Mouse (Mus musculus) right cerebral cortex, postnatal 36 days (tissue): ENCODE measurements around the gene Hist1h3g.

Experiments used
- DNase-seq, 2 experiments: peaks; one replicate each; pipeline ENCODE4 v3.0.0; 2022; ENCODE audit warnings: low spot score in 2 of 2, mixed read lengths in 1 of 2

Gene Hist1h3g

DNA sequence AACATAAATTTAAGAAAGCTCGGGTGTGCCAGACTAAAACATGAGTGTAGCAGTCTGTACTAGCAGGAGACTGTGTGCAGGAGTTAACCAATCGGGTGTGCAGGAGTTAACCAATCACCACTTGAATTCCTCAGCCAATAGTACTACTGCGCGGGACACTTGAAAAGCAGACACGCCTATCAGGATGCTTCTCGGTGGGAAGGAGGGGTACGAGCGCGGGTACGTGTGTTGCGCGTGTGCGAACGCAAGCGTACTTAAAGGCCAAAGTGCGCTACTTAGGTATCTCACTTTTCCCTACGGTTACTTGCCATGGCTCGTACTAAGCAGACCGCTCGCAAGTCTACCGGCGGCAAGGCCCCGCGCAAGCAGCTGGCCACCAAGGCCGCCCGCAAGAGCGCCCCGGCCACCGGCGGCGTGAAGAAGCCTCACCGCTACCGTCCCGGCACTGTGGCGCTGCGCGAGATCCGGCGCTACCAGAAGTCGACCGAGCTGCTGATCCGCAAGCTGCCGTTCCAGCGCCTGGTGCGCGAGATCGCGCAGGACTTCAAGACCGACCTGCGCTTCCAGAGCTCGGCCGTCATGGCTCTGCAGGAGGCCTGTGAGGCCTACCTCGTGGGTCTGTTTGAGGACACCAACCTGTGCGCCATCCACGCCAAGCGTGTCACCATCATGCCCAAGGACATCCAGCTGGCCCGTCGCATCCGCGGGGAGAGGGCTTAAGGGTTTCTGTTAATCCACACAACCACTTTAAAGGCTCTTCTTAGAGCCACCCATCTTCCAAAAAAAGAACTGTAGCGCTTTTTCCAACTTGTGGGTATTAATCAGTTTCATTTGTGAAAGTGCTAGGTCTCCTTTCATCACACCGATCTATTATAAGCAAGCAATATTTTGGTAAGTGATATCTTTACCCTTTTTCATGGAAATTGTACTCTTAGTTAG lies at the start of gene Hist1h3g:
Gene Hist1h3g (plus strand): TSS at position 286 of the 939 bp plus-strand sequence.
- peak; percentile 86 to 94 for DNase-seq

DNA sequence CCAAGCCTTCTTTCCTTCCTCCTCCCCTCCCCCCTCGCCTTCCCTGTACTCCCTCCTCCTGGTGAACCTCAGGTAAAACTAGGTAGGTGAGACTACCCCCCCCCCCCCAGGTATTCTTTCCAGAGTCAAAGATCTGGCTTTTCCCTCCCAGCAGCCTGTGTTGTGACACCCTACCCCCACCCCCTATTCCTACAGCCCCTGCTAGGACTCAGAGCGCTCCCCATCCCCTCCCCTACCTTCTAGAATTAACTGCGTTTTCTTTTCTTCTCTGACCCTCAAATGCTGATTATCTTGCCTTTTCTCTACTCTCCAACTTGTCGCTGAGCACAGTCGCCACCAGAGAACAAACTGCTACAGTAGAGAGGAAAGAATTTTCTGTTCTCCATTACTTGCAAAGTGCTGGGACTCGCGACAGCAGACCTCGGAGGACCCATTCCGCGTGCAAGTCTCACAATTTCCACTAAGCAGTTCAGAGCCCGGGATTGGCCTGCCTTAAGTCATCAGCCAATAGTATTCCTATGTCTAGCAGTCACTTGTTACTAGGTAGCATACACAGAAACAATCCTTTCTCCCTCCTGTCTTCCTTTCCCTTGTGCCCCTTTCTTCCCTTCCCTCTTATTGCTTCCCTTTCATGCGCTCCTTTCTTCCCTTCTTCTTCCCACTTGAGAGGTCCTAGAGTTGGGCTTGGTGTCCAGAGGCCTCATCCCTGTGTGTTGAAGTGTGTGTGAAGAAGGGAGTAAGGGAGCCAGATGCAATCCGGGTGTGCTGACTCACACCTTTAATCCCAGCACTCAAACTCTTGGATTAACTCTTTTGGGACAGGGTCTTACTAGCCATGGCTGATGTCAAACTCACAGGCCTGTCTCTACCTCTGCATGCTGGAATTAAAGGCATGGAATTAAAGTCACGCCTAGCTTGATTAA lies 46.6 kb upstream of the Hist1h3g start, which contains the start of gene Btn2a2:
Gene Btn2a2 (minus strand): TSS at position 458 of the 923 bp plus-strand sequence.
- peak; percentile 59 to 81 for DNase-seq

DNA sequence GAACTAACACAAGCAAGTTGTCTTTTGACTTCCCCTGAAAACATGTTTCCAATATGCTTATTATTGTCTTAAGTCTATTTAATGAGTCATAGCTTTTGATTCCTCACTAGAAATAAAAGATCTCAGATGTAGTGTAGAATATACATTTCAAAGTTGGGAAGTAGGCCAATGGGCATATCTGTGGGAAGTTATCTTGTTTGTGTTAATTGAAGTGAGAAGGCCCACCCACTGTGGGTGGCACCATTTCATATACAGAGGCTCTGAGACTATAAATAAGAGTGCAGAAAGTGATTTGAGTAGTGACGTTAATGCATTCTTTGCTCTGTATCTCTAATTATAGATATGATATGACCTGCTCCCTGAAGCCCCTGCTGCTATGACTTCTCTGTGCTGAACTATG lies 44.4 kb upstream of the Hist1h3g start:
- DNase-seq: no peak

DNA sequence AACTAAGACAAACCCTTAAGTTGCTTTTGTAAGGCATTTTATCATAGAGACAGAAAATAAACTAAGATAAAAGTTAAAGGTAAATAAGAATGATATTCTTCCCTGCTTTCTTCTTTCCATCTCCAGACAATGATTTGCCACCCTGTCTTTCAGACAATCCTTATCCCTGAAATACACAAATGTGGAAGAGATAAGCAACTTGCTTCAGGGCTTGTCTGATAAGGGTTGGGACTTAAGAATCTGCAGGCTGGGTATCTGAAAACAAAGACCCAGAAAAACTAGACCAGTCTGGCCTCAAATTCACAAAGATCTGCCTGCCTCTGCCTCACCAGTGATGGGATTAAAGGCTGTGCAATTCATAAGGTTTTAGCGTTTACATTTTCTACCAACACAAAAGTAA lies 44.0 kb upstream of the Hist1h3g start:
- DNase-seq: no peak

DNA sequence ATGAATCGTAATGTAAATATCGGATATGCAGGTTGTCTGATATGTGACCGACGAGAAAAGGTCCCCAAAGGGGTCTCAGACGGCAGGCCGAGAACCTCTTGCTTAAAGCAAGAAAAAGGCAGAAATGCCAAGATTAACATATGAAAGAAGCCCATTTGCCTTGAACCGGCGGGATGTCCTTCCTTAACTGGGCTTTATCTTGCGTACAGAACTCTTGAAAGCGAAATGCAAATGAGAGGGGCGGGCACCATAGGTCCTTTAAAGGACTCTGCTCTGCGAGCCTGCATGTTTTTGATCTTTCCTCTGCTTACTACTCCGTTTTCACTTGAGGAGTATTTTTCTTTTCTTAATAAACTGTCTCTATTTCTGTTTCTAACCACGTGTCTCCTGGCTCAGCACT lies 43.2 kb upstream of the Hist1h3g start:
- DNase-seq: no peak

DNA sequence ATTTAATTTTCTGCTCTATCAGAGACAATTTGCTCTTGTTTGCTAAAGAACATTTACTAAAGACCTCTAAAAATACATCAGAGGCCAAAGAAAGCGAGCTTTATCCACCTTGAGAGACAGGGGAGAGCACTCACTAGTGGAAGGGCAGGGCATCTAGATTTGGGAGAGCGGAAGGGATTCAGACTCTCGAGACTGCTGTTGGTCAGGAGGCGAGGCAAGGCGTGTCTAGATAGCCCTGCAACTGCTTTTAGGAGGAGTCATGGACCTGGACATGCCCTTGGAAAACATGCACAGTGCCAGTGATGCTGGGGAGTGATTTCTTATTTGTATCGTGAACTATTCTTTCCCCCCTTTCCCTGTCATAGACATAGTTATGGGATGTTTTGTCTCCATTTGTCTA lies 39.7 kb upstream of the Hist1h3g start:
- DNase-seq: no peak

DNA sequence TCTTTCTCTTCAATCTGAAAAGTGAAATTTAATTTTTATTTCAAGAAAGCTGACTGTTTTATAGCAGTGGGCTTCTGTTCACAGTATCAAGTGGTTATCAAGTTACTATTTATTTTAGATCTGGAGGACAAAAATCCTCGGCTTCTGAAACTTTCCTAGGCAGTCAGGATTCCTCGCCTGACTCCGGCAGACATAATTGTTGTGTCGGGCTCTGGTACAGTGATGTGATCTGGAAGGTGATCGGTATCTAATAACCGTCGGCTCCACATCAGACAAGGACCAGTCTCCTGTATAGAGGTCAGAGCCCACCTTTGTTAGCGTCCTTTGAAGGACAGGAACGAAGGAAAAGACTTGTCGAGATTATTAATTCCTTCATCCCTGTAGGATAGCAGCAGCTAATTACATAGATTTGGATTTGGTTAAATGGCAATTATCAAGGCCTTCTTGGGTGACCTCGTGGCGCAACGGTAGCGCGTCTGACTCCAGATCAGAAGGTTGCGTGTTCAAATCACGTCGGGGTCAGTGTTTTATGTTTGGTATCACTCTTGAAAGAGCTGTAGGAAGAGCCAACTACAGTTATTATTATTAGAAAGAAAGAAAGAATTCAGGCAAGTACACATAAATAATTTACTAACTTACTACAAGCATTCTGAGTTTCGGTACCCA lies 37.4 kb upstream of the Hist1h3g start:
- DNase-seq: peak in 1 of 2 experiments; percentile 22

DNA sequence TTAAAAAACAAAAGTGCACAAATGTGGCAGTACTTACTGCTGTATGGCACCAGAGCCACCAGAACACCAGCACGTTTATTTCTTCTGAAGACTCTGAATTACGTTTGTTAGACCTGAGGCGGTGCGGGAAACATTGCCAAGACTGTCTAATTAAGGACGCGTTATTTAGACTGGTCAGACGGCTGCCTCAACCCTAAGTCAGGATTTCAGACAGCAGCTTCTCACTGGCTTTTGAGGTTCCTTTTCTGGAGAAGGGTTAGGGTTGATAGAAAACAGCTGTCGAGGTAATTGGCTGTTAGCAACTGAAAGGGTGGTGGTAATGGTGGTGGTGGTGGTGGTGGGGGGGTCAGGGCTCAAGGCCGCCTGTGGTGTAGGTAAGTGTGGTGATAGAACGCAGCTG lies 36.6 kb upstream of the Hist1h3g start:
- DNase-seq: no peak

DNA sequence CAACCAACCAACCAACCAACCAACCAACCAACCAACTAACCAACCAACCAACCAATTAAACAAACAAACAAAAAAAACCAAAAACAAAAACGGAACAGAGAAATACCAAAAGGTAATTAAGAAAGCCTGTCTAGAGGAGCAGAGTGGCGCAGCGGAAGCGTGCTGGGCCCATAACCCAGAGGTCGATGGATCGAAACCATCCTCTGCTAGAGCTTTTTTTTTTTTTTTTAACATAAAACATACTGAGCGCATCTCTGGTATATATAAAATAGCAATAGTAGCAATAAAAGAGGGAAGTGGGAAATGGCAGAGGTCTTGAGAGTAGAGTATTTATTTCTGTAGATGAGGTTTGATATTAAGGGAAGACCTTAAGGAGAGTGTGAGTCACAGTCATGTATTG lies 35.3 kb upstream of the Hist1h3g start:
- no peak for DNase-seq

DNA sequence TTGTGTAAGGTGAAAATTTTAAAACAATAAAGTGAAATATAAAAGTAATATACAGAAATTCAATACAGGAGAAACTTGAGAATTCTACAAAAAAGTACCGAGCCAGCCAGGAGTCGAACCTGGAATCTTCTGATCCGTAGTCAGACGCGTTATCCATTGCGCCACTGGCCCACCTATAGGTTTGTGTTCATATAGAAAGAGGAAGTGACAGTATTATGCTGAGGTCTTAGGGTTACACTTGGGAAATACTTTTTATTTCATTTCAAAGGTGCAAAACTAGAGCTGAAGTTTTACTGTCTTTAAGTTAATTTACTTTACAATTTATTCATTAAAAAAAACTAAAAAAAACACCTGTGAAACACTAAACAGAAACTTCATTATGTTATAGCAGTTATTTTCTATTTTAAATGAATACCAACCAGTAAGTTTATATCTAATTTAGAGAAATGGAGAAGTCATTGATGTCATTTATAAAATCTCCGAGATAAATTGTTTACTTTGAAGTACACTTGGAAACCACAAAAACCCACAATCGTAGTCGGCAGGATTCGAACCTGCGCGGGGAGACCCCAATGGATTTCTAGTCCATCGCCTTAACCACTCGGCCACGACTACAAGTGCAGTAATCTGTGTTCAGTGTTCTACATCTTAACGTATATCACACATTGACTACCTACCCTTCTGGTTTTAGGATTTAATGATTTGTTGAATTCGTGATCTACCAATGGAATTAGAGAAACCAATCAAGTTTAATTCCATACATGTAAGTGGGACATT lies 34.6 kb upstream of the Hist1h3g start:
- DNase-seq: peak; percentile 69 to 77

DNA sequence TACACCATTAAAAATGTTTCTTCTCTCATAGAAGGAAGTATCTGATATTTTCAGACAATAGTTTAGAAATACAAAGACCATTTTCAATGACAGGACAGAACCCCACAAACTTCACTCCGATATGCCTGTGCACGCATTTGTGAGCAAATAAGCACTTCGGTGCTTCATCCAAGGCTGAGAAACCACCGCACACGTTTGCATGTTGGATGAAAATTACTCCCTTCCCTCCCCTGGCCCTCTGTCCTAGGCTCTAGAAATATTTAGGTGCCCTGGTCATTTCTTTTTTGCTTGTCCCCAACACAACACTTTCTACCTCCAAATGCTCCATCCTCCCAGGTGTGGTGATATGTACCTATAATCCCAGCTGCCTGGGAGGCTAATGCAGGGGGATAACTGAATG lies 33.7 kb upstream of the Hist1h3g start:
- no peak for DNase-seq

DNA sequence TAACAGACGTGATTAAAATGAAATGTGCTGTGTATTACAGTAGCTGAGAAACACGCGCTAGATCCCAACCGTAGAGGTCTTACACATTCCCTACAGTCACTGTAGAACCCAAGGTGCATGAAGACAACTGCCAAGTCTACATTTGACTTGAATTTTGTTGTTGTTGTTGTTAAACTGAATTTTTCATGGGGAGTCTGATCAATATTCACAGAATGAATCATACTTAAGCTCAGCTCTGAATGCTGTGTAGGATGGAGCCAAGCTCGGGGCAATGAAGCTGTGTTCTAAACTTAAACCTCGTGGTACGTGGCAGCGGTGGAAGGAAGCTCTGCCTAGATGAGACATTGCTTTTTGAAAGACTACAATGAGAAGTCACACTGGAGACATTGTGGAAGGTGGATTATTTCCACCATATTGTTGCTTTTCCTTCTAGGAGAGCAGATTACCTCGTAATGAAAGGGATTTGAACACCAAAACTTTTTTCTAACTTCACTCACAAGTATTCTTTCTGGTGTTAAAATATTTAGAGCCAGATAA lies 33.1 kb upstream of the Hist1h3g start:
- no peak for DNase-seq

DNA sequence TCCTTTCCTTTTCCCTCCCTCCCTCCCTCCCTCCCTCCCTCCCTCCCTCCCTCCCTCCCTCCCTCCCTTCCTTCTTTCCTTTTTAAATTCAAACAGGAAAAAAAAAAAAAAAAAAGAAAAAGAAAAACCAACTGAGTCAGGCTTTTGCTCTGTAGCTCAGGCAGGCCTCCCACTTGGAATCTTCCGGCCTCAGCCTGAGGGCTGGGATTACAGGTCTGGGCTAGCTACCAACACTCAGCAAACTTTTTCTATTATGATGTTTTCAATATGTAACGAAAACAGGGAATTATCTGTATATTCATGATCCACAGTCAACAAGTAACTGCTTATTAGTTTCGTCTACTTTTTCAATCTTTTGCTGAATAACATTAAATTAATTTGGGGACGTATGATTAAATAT lies 32.3 kb upstream of the Hist1h3g start:
- no peak for DNase-seq

DNA sequence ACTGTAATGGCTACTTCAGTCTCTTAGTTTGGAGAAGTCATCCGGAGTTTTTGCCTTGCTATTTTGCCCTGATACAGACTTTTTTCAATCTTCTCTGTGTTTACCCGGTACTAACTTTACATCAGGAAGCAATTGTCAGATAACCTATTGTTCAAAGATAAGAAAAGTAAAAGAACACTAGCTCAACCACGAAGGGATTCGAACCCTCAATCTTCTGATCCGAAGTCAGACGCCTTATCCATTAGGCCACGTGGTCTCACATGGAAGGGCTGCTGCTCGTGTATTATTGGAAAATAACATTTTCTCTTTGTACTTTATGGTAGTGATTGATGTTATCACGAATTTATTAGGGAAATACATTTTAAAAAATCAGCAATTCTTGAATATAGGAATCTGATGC lies 31.4 kb upstream of the Hist1h3g start:
- DNase-seq: peak in 1 of 2 experiments; percentile 29

DNA sequence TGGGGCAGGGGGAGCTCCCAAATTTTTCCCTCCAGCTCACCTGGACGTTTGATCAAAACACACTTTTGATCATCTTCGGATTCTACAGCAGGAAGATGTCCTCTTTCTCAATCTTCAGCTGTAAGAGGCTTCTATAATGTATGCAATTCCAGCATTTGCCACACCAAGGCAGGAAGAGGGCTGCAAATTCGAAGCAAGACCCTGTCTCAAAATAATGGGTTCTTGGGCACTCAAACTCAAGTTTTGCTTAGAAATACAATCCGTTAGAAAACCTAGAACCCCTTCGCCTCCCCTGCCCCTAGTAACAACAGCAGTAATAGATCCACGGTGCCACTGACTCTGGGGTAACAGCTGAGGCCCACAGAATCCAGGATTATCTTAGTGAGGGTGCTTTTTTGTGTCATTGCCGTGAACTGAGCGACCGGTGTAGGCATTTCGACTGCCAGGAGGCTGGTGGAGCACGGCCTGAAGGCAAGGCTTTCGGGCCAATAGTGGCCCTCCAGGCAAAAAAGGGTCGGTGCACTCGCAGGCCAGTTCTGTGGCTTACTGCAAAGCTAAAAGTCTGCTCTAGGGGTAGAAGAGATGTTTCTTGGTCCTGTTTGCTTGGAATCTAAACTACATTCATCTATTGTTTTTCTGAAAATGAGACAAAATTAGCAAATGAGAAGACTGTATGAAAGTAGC lies 29.4 kb upstream of the Hist1h3g start:
- no peak for DNase-seq

DNA sequence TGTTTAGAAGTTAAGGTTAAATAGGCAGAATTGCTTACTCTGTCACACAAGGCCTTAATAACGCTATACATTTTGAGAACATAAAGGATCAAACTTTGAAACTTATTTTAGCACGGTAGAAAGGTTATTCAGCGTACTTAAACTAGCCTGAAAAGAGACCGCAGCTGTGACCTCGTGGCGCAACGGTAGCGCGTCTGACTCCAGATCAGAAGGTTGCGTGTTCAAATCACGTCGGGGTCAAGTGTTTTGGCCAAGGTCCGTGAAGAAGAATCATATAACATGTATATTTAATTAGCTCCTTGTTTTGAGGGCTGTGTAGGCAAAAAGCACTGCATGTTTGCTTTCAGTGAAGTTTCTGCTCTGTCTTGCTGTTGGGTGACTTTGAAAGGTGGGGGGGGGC lies 28.9 kb upstream of the Hist1h3g start:
- no peak for DNase-seq

DNA sequence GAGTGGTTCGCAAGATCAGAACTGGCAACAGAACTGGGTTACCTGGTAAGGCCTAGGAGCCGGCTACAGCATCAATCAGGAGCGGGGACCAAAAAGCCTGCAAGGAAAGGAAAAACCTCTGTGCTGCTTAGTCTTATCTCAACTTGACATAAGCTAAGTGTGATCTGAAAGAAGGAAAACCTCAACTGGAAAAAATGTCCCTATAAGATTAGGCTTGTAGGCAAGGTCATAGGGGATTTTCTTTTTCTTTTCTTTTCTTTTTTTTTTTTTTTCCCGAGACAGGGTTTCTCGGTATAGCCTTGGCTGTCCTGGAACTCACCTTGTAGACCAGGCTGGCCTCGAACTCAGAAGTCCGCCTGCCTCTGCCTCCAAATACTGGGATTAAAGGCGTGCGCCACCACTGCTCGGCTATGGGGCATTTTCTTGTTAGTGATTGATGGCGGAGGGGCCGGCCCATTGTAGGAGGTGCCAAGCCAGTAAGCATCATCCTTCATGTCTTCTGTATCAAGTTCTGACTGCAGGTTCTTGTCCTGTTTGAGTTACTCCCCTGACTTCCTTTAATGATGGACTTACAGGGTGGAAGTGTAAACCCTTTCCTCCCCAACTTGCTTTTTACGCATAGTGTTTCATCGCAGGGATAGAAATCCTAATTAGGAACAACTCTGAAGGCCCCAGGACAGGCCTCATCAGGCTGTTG lies 28.3 kb upstream of the Hist1h3g start:
- no peak for DNase-seq

DNA sequence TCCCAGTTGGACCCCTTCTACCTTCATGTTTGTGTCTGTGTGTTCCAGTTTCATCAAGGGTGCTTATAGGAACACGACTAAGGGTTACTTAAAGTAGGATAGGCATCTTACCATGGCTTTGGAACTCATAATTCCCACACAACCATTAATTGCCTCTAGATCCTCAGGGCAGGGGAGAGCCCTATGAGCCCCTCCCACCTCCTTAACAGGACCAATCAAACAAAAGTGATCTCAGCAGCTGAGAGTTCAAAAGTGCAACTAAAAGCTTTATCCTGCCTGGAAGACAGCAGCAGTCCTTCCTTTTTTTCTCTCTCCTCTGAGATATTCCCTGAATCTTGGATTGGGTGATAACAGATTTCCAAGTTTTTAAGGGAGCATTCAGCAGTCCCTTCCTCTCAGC lies 25.1 kb upstream of the Hist1h3g start:
- DNase-seq: no peak

DNA sequence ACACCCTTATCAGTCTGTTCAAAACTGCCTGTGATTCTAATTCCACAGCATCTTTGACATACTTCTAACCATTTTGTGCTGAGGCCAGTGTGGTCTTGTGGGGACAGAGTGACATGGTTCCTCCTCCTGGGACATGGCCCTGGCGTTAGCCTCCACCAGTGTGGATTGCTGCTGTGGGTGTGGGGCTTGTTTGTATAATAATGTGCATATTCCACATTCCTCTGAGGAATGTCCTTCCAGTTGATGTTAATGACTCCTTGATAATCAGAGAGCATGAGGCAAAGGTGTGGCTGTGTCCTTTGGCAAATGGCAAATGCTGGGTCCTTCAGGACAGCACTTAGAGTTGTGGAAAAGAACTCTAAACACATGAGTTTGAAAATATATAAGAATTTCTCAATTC lies 21.7 kb upstream of the Hist1h3g start:
- no peak for DNase-seq

DNA sequence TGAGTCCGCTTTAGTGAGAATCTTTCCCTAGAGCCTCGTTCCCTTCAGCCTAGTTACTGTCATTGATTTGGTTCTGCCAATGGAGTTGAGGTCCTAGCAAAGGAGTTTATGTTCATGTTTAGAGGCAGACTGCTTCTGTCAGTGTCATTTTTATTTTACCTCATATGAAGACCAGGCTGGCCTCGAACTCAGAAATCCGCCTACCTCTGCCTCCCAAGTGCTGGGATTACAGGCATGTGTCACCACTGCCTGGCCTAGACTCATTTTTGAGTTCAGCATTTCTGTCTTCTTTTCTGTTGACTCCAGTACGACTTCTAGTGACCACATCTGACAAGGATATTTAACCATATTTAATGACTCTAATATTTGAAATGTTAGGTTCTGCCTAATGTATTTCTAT lies 19.9 kb upstream of the Hist1h3g start:
- DNase-seq: no peak
